Mouse (Mus musculus) ovary, postnatal 36 days (tissue): ENCODE results near the gene 2610044O15Rik8.

Source experiments
- DNase-seq: peaks from one replicate; pipeline ENCODE4 v3.0.0; 2022; ENCODE audit warnings: low spot score, mixed read lengths

The 2610044O15Rik8 gene

GRCm38 (mm10) chr8:129234027-129234733 is at the start of gene 2610044O15Rik8:
2610044O15Rik8 (minus strand) TSS chr8:129234406.
- peak; percentile 80 for DNase-seq

DNA sequence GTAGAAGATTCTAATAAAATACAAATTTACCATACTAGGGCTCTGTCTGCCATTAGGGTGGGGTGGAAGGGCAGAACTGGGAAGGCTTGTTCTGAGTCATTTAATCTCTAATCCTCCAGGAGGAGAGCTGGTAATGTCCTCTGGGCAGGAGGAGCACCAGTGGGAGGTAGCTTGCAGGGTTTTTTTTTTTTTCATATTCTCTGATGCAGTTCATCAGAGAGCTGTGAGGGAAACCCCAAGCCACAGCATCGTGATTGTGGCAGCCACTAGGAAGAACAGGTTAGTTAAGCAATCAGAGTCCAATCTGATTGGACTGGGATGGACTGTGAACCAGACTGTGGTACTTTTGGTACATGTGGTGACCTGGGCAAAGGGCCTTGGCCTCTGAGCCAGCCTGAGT is 31.7 kb upstream of the 2610044O15Rik8 start:
- DNase-seq = no peak

DNA sequence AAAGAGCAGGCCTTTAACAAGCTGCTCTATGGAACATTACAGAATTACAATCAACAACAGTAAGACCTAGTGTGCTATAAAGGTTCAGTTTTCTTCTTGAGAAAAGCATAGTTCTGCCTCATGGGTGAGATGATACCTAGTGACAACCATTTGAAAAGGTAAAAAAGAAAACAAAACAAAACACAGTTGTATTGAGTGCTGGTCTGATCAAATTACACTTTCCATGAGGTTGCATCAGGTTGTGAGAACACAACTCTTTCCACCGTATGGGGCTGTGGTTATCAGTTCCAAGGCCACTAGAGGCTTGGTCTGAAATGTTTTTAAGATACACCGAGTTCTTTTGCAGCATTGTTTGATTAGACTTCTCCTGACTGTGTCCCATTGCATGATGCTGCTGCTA is 30.1 kb upstream of the 2610044O15Rik8 start:
- no peak for DNase-seq

- DNase-seq = peak; percentile 73
These were observed 29.2 kb upstream of the 2610044O15Rik8 start for GRCm38 (mm10) chr8:129263211-129263927.

DNA sequence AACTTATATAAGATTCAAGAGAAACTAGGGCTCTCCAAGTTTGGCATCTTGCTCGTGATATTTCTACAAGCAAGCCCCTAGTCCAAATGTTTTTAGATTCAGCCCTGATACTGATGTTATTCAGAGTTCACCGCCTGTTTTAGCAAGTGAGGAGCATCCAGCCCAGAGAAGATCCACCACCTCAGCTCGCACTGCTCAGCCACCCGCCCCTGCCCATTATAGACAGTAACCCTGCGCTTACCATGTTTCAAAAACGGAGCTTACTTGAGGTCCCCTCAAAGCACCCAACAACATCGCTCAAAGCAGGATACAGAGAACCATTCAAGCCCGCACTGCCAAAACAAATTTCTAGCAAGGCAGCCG is 561 bp downstream of the 2610044O15Rik8 start:
- no peak for DNase-seq
